Mouse (Mus musculus): ENCODE results near the gene Lrrc75a. TPM values are rescaled to one million over a fixed set of nuclear protein-coding genes. Genes with fewer than 3 reads are reported as not detected.

Lrrc75a gene
- polyA plus RNA-seq, 1 experiment from 2014 or later = 15.5 TPM

GRCm38 (mm10) chr11:62602619-62603311 is 45.6 kb downstream of the Lrrc75a start:
- Histone ChIP-seq H3K4me1 (peaks cover 31% of the 10 kb centered on the region), H3K9ac (peak overlapping the region; percentile 99), H3K4me3 (peak overlapping the region; percentile 90), H3K27ac (peak overlapping the region; percentile 94), H3K27me3 (no peaks in the 10 kb centered on the region), H3K9me3 (no peaks in the 10 kb centered on the region), H3K36me3 (peaks cover 39% of the 10 kb centered on the region), H3K4me2 (replicated peaks) (peak overlapping the region; percentile 84)
- ATAC-seq (ENCODE audit: low FRiP score, low read depth) = peak; percentile 93
- WGBS = under 1% methylated on average over 58 of the region's 58 CpGs

GRCm38 (mm10) chr11:62601732-62602618 is 46.3 kb downstream of the Lrrc75a start:
- peaks cover 31% of the 10 kb centered on the region for H3K4me1 ChIP-seq
- peak overlapping the region; percentile 65 for H3K4me2 ChIP-seq (replicated peaks)
- ATAC-seq (ENCODE audit: low FRiP score, low read depth) = no peak; the same call in 1 of the 2 replicates
- peak overlapping the region; percentile 99 for H3K9ac ChIP-seq
- H3K27me3 ChIP-seq = no peaks in the 10 kb centered on the region
- peak overlapping the region; percentile 90 for H3K27ac ChIP-seq
- 10% methylated on average over 17 of the region's 17 CpGs for WGBS
- H3K9me3 ChIP-seq = no peaks in the 10 kb centered on the region
- H3K4me3 ChIP-seq = peak overlapping the region; percentile 90
- peaks cover 31% of the 10 kb centered on the region for H3K36me3 ChIP-seq

- ATAC-seq (ENCODE audit: low FRiP score, low read depth) = no peak
- Histone ChIP-seq H3K9me3 (no peaks in the 10 kb centered on the region), H3K27ac (no peak overlapping the region), H3K9ac (0 out of 2 replicates have a peak overlapping the region, but pooled peaks have one; percentile 31), H3K36me3 (no peaks in the 10 kb centered on the region; the same call in 1 of the 2 replicates), H3K27me3 (no peaks in the 10 kb centered on the region), H3K4me3 (no peak overlapping the region), H3K4me2 (replicated peaks) (no peak overlapping the region), H3K4me1 (0 out of 2 replicates have a peak, but pooled peaks cover 3% of the 10 kb centered on the region)
- 85% methylated on average over 4 of the region's 4 CpGs for WGBS
These were observed 49.8 kb downstream of the Lrrc75a start for GRCm38 (mm10) chr11:62598571-62598970.

GRCm38 (mm10) chr11:62591904-62592575 is 56.3 kb downstream of the Lrrc75a start:
- Histone ChIP-seq H3K4me2 (replicated peaks) (no peak overlapping the region), H3K4me3 (no peak overlapping the region), H3K9me3 (no peaks in the 10 kb centered on the region), H3K9ac (no peak overlapping the region), H3K27ac (no peak overlapping the region), H3K4me1 (peaks cover 4% of the 10 kb centered on the region; the same call in 1 of the 2 replicates), H3K36me3 (no peaks in the 10 kb centered on the region), H3K27me3 (no peaks in the 10 kb centered on the region)
- 40% methylated on average over 8 of the region's 8 CpGs for whole genome bisulfite sequencing
- ATAC-seq (ENCODE audit: low FRiP score, low read depth) = no peak

GRCm38 (mm10) chr11:62591026-62591425 is 57.3 kb downstream of the Lrrc75a start:
- Histone ChIP-seq H3K27me3 (no peaks in the 10 kb centered on the region), H3K4me2 (replicated peaks) (no peak overlapping the region), H3K4me1 (peaks cover 4% of the 10 kb centered on the region; the same call in 1 of the 2 replicates), H3K9me3 (no peaks in the 10 kb centered on the region), H3K36me3 (no peaks in the 10 kb centered on the region), H3K27ac (no peak overlapping the region), H3K9ac (no peak overlapping the region), H3K4me3 (no peak overlapping the region)
- 82% methylated on average over 2 of the region's 2 CpGs for WGBS
- ATAC-seq (ENCODE audit: low FRiP score, low read depth) = no peak

GRCm38 (mm10) chr11:62589391-62589790 is 58.9 kb downstream of the Lrrc75a start:
- H3K27me3 ChIP-seq = no peaks in the 10 kb centered on the region
- no peak overlapping the region for H3K4me3 ChIP-seq
- H3K4me2 ChIP-seq (replicated peaks) = no peak overlapping the region
- no peak overlapping the region for H3K9ac ChIP-seq
- no peaks in the 10 kb centered on the region for H3K36me3 ChIP-seq
- WGBS = 82% methylated on average over 10 of the region's 10 CpGs
- ATAC-seq (ENCODE audit: low FRiP score, low read depth) = no peak
- no peaks in the 10 kb centered on the region for H3K9me3 ChIP-seq
- H3K4me1 ChIP-seq = peaks cover 4% of the 10 kb centered on the region; the same call in 1 of the 2 replicates
- no peak overlapping the region for H3K27ac ChIP-seq

- H3K9me3 ChIP-seq = no peaks in the 10 kb centered on the region
- no peaks in the 10 kb centered on the region for H3K4me1 ChIP-seq
- WGBS = 86% methylated on average over 5 of the region's 5 CpGs
- no peak overlapping the region for H3K9ac ChIP-seq
- no peaks in the 10 kb centered on the region for H3K27me3 ChIP-seq
- no peaks in the 10 kb centered on the region for H3K36me3 ChIP-seq
- H3K4me2 ChIP-seq (replicated peaks) = no peak overlapping the region
- no peak overlapping the region for H3K4me3 ChIP-seq
- ATAC-seq (ENCODE audit: low FRiP score, low read depth) = no peak
- H3K27ac ChIP-seq = no peak overlapping the region
These were observed 61.3 kb downstream of the Lrrc75a start for GRCm38 (mm10) chr11:62587034-62587433.

- WGBS = 80% methylated on average over 9 of the region's 9 CpGs
- no peak overlapping the region for H3K27ac ChIP-seq
- H3K4me3 ChIP-seq = no peak overlapping the region
- H3K9ac ChIP-seq = no peak overlapping the region
- no peak overlapping the region for H3K4me2 ChIP-seq (replicated peaks)
- no peak for ATAC-seq (ENCODE audit: low FRiP score, low read depth)
- no peaks in the 10 kb centered on the region for H3K9me3 ChIP-seq
- H3K27me3 ChIP-seq = no peaks in the 10 kb centered on the region
- H3K36me3 ChIP-seq = no peaks in the 10 kb centered on the region
- H3K4me1 ChIP-seq = no peaks in the 10 kb centered on the region
These were observed 63.6 kb downstream of the Lrrc75a start for GRCm38 (mm10) chr11:62584671-62585206.

- ATAC-seq (ENCODE audit: low FRiP score, low read depth) = no peak
- no peak overlapping the region for H3K4me3 ChIP-seq
- WGBS = 75% methylated on average over 6 of the region's 6 CpGs
- no peak overlapping the region for H3K4me2 ChIP-seq (replicated peaks)
- H3K27me3 ChIP-seq = no peaks in the 10 kb centered on the region
- no peak overlapping the region for H3K27ac ChIP-seq
- H3K9ac ChIP-seq = no peak overlapping the region
- H3K4me1 ChIP-seq = no peaks in the 10 kb centered on the region
- no peaks in the 10 kb centered on the region for H3K36me3 ChIP-seq
- no peaks in the 10 kb centered on the region for H3K9me3 ChIP-seq
These were observed 65.3 kb downstream of the Lrrc75a start for GRCm38 (mm10) chr11:62583031-62583430.

GRCm38 (mm10) chr11:62576530-62577152 is 71.7 kb downstream of the Lrrc75a start:
- Histone ChIP-seq H3K4me1 (peaks cover 11% of the 10 kb centered on the region), H3K27ac (no peak overlapping the region), H3K4me2 (replicated peaks) (peak overlapping the region; percentile 95), H3K36me3 (no peaks in the 10 kb centered on the region), H3K4me3 (peak overlapping the region; percentile 49; the same call in 1 of the 2 replicates), H3K27me3 (peaks cover 13% of the 10 kb centered on the region), H3K9me3 (no peaks in the 10 kb centered on the region), H3K9ac (no peak overlapping the region)
- no peak for ATAC-seq (ENCODE audit: low FRiP score, low read depth)
- WGBS = 66% methylated on average over 16 of the region's 16 CpGs

- Histone ChIP-seq H3K4me3 (peak overlapping the region; percentile 49), H3K36me3 (no peaks in the 10 kb centered on the region), H3K27ac (no peak overlapping the region), H3K9me3 (no peaks in the 10 kb centered on the region), H3K4me1 (peaks cover 11% of the 10 kb centered on the region), H3K4me2 (replicated peaks) (peak overlapping the region; percentile 95), H3K9ac (peak overlapping the region; percentile 59), H3K27me3 (peaks cover 13% of the 10 kb centered on the region)
- peak; percentile 40 for ATAC-seq (ENCODE audit: low FRiP score, low read depth)
- 6% methylated on average over 27 of the region's 27 CpGs for WGBS
These were observed 72.5 kb downstream of the Lrrc75a start for GRCm38 (mm10) chr11:62575659-62576438.

Data from limb, embryonic 13.5 days (tissue).